Mouse (Mus musculus) embryonic facial prominence, embryonic 15.5 days (tissue): Measurements from ENCODE around the gene Syt9. TPM values are rescaled to one million over a fixed set of nuclear protein-coding genes. Genes with fewer than 3 reads are reported as not detected.
A peak's percentile ranks its signal among the peaks of the same experiment; 100 is the strongest.

Source experiments
- ATAC-seq: fragments of 200-750 bp; cut with Nextera tagmentation; 2 replicates; pipeline ENCODE4 v1.8.0; 2017; ENCODE audit warnings: low read depth, moderate TSS enrichment; ENCODE audit not compliant: insufficient number of reproducible peaks, low FRiP score, low TSS enrichment
- H3K27ac ChIP-seq: fragments of 300-500 bp; sonication (generic); replicated peaks from 2 replicates; pipeline ENCODE4 v1.5.1; 2015; ENCODE audit warnings: mild to moderate bottlenecking, inconsistent platforms
- H3K27me3 ChIP-seq: fragments of 300-500 bp; sonication (generic); 2 replicates; pipeline ENCODE4 v1.6.1; 2015; ENCODE audit warnings: inconsistent platforms
- H3K36me3 ChIP-seq: fragments of 300-500 bp; sonication (generic); 2 replicates; pipeline ENCODE4 v1.6.1; 2015; ENCODE audit warnings: mild to moderate bottlenecking, inconsistent platforms
- H3K4me1 ChIP-seq: fragments of 300-500 bp; sonication (generic); 2 replicates; pipeline ENCODE4 v1.6.1; 2015; ENCODE audit warnings: inconsistent platforms
- H3K4me2 ChIP-seq: fragments of 300-500 bp; sonication (generic); replicated peaks from 2 replicates; pipeline ENCODE4 v1.6.1; 2015; ENCODE audit warnings: mild to moderate bottlenecking, inconsistent platforms
- H3K4me3 ChIP-seq: fragments of 300-500 bp; sonication (generic); replicated peaks from 2 replicates; pipeline ENCODE4 v1.5.1; 2015; ENCODE audit warnings: mild to moderate bottlenecking, inconsistent platforms
- H3K9ac ChIP-seq: fragments of 300-500 bp; sonication (generic); 2 replicates; pipeline ENCODE4 v1.6.1; 2015; ENCODE audit warnings: inconsistent platforms
- H3K9me3 ChIP-seq: fragments of 300-500 bp; sonication (generic); replicated peaks from 2 replicates; pipeline ENCODE4 v1.6.1; 2016; ENCODE audit warnings: inconsistent platforms
- WGBS: fragments of 180-500 bp; shearing (Covaris S2); methylation state at CpG from one replicate; pipeline ENCODE4 v1.1.7; 2015; 5-methylcytosine and 5-hydroxymethylcytosine counted together
- polyA plus RNA-seq: library from polyadenylated mRNA; unstranded; fragments of >200 nt; fragmentation: Nextera tagmentation; extraction: Ambion mirVana; gene quantifications from 2 replicates; pipeline ENCODE4 v1.2.1, GENCODE M21; 2015

Gene Syt9
- polyA plus RNA-seq, 1 experiment from 2014 or later = 4.7 TPM

- 0 out of 2 replicates have a peak, but pooled peaks cover 5% of the 10 kb centered on the region for H3K4me1 ChIP-seq
- no peak overlapping the region for H3K4me3 ChIP-seq
- no peaks in the 10 kb centered on the region for H3K36me3 ChIP-seq
- no peak overlapping the region for H3K9ac ChIP-seq
- ATAC-seq = peak; percentile 69
- 36% methylated on average over 8 of the region's 8 CpGs for WGBS
- no peak overlapping the region for H3K4me2 ChIP-seq
- no peaks in the 10 kb centered on the region for H3K27me3 ChIP-seq
- no peak overlapping the region for H3K27ac ChIP-seq
- no peaks in the 10 kb centered on the region for H3K9me3 ChIP-seq
These were observed 146.3 kb downstream of the Syt9 start for GRCm38 (mm10) chr7:107516704-107517410.

- Histone ChIP-seq H3K27ac (no peak overlapping the region), H3K27me3 (no peaks in the 10 kb centered on the region), H3K4me3 (no peak overlapping the region), H3K36me3 (no peaks in the 10 kb centered on the region), H3K9me3 (no peaks in the 10 kb centered on the region), H3K4me1 (0 out of 2 replicates have a peak, but pooled peaks cover 5% of the 10 kb centered on the region), H3K9ac (no peak overlapping the region), H3K4me2 (no peak overlapping the region)
- 89% methylated on average over 11 of the region's 12 CpGs for WGBS
- no peak for ATAC-seq
These were observed 148.9 kb downstream of the Syt9 start for GRCm38 (mm10) chr7:107519256-107520025.

GRCm38 (mm10) chr7:107521411-107521810, 150.9 kb downstream of the Syt9 start:
- Histone ChIP-seq H3K27ac (no peak overlapping the region), H3K36me3 (no peaks in the 10 kb centered on the region), H3K9me3 (no peaks in the 10 kb centered on the region), H3K4me1 (0 out of 2 replicates have a peak, but pooled peaks cover 5% of the 10 kb centered on the region), H3K4me3 (no peak overlapping the region), H3K27me3 (no peaks in the 10 kb centered on the region), H3K9ac (no peak overlapping the region), H3K4me2 (no peak overlapping the region)
- ATAC-seq = no peak
- WGBS = 67% methylated on average over 6 of the region's 6 CpGs

- Histone ChIP-seq H3K36me3 (no peaks in the 10 kb centered on the region), H3K9ac (no peak overlapping the region), H3K4me2 (no peak overlapping the region), H3K4me3 (no peak overlapping the region), H3K4me1 (no peaks in the 10 kb centered on the region), H3K9me3 (no peaks in the 10 kb centered on the region), H3K27me3 (no peaks in the 10 kb centered on the region), H3K27ac (no peak overlapping the region)
- WGBS = 18% methylated on average over 1 of the region's 1 CpGs
- no peak; the same call in 1 of the 2 replicates for ATAC-seq
These were observed 155.8 kb downstream of the Syt9 start for GRCm38 (mm10) chr7:107526299-107526698.

- WGBS = 41% methylated on average over 3 of the region's 3 CpGs
- Histone ChIP-seq H3K9me3 (no peaks in the 10 kb centered on the region), H3K27me3 (no peaks in the 10 kb centered on the region), H3K4me2 (no peak overlapping the region), H3K4me3 (no peak overlapping the region), H3K4me1 (no peaks in the 10 kb centered on the region), H3K27ac (no peak overlapping the region), H3K36me3 (no peaks in the 10 kb centered on the region), H3K9ac (no peak overlapping the region)
- no peak for ATAC-seq
These were observed 157.7 kb downstream of the Syt9 start for GRCm38 (mm10) chr7:107528169-107528772.

- 64% methylated on average over 5 of the region's 5 CpGs for WGBS
- H3K9ac ChIP-seq = no peak overlapping the region
- H3K4me1 ChIP-seq = no peaks in the 10 kb centered on the region
These were observed 158.8 kb downstream of the Syt9 start for GRCm38 (mm10) chr7:107529364-107529763.

GRCm38 (mm10) chr7:107535311-107535710, 164.8 kb downstream of the Syt9 start:
- Histone ChIP-seq H3K9me3 (no peaks in the 10 kb centered on the region), H3K4me2 (no peak overlapping the region), H3K4me3 (no peak overlapping the region), H3K27ac (no peak overlapping the region), H3K4me1 (no peaks in the 10 kb centered on the region), H3K27me3 (no peaks in the 10 kb centered on the region), H3K36me3 (no peaks in the 10 kb centered on the region), H3K9ac (no peak overlapping the region)
- no peak for ATAC-seq
- 72% methylated on average over 4 of the region's 4 CpGs for WGBS

More at GRCm38 (mm10) chr7:107529364-107529763, 158.8 kb downstream of the Syt9 start:
- Histone ChIP-seq H3K4me2 (no peak overlapping the region), H3K27me3 (no peaks in the 10 kb centered on the region), H3K36me3 (no peaks in the 10 kb centered on the region), H3K27ac (no peak overlapping the region), H3K4me3 (no peak overlapping the region), H3K9me3 (no peaks in the 10 kb centered on the region)
- ATAC-seq = no peak

GRCm38 (mm10) chr7:107536516-107536915, 166.0 kb downstream of the Syt9 start:
- H3K4me2 ChIP-seq = no peak overlapping the region
- WGBS = 62% methylated on average over 6 of the region's 6 CpGs

GRCm38 (mm10) chr7:107540034-107540433, 169.5 kb downstream of the Syt9 start:
- Histone ChIP-seq H3K4me1 (no peaks in the 10 kb centered on the region), H3K9me3 (no peaks in the 10 kb centered on the region), H3K9ac (no peak overlapping the region), H3K36me3 (no peaks in the 10 kb centered on the region), H3K27me3 (no peaks in the 10 kb centered on the region), H3K4me2 (no peak overlapping the region), H3K27ac (no peak overlapping the region), H3K4me3 (no peak overlapping the region)
- 45% methylated on average over 4 of the region's 4 CpGs for WGBS
- no peak for ATAC-seq

More at GRCm38 (mm10) chr7:107536516-107536915, 166.0 kb downstream of the Syt9 start:
- ATAC-seq = no peak
- Histone ChIP-seq H3K9ac (no peak overlapping the region), H3K27ac (no peak overlapping the region), H3K27me3 (no peaks in the 10 kb centered on the region), H3K9me3 (no peaks in the 10 kb centered on the region), H3K4me3 (no peak overlapping the region), H3K36me3 (no peaks in the 10 kb centered on the region), H3K4me1 (no peaks in the 10 kb centered on the region)

- ATAC-seq = no peak
- Histone ChIP-seq H3K4me2 (no peak overlapping the region), H3K9me3 (no peaks in the 10 kb centered on the region), H3K9ac (no peak overlapping the region), H3K36me3 (no peaks in the 10 kb centered on the region), H3K27me3 (no peaks in the 10 kb centered on the region), H3K4me1 (no peaks in the 10 kb centered on the region), H3K27ac (no peak overlapping the region), H3K4me3 (no peak overlapping the region)
- 29% methylated on average over 1 of the region's 1 CpGs for WGBS
These were observed 174.5 kb downstream of the Syt9 start for GRCm38 (mm10) chr7:107545011-107545410.

- H3K4me1 ChIP-seq = no peaks in the 10 kb centered on the region
- no peak overlapping the region for H3K9ac ChIP-seq
- ATAC-seq = no peak
- no peak overlapping the region for H3K4me3 ChIP-seq
- WGBS = 85% methylated on average over 3 of the region's 3 CpGs
- no peak overlapping the region for H3K27ac ChIP-seq
- no peak overlapping the region for H3K4me2 ChIP-seq
- no peaks in the 10 kb centered on the region for H3K27me3 ChIP-seq
- no peaks in the 10 kb centered on the region for H3K9me3 ChIP-seq
- H3K36me3 ChIP-seq = no peaks in the 10 kb centered on the region
These were observed 177.3 kb downstream of the Syt9 start for GRCm38 (mm10) chr7:107547872-107548271.
